Mouse (Mus musculus) brown adipose tissue, adult 24 weeks (tissue): Measurements from ENCODE around the gene Dgkz. TPM values are rescaled to one million over a fixed set of nuclear protein-coding genes. Genes with fewer than 3 reads are reported as not detected.

Experiments used
- H3K27ac ChIP-seq: fragments of 200-500 bp; replicated peaks from 2 replicates; pipeline ENCODE4 v1.5.1; 2012; ENCODE audit warnings: low read depth, mild to moderate bottlenecking, low read length
- H3K4me1 ChIP-seq: fragments of 200-500 bp; 2 replicates; pipeline ENCODE4 v1.6.1; 2012; ENCODE audit warnings: low read length, mixed read lengths; ENCODE audit not compliant: control insufficient read depth, insufficient read depth, insufficient read length
- H3K4me3 ChIP-seq: fragments of 200-500 bp; 2 replicates; pipeline ENCODE4 v1.5.1; 2012; ENCODE audit warnings: low read depth, mild to moderate bottlenecking, low read length, moderate library complexity; ENCODE audit not compliant: insufficient read depth
- polyA plus RNA-seq: library from polyadenylated mRNA; stranded (reverse); fragments of >200 nt; gene quantifications from 2 replicates; pipeline ENCODE4 v1.2.4, GENCODE M21; 2012; ENCODE audit not compliant: missing spikeins, insufficient read depth, insufficient read length

Gene Dgkz
- polyA plus RNA-seq, 1 experiment: 8.1 TPM

GRCm38 (mm10) chr2:91945483-91945882 lies 30.2 kb downstream of the Dgkz start, which contains the start of gene Gm9821:
Gm9821 (plus strand) TSS chr2:91945703.
- Histone ChIP-seq H3K4me3 (no peak within 1 kb of the TSS), H3K27ac (no peak within 1 kb of the TSS), H3K4me1 (peaks cover 31% of the 10 kb centered on the region)

GRCm38 (mm10) chr2:91944170-91944950 lies 31.3 kb downstream of the Dgkz start:
- no peak overlapping the region for H3K27ac ChIP-seq
- no peak overlapping the region for H3K4me3 ChIP-seq
- peaks cover 22% of the 10 kb centered on the region for H3K4me1 ChIP-seq

- Histone ChIP-seq H3K27ac (no peak overlapping the region), H3K4me3 (no peak overlapping the region), H3K4me1 (peaks cover 6% of the 10 kb centered on the region)
These were observed 33.3 kb downstream of the Dgkz start for GRCm38 (mm10) chr2:91942356-91942755.

- H3K4me1 ChIP-seq: no peaks in the 10 kb centered on the region
- no peak overlapping the region for H3K27ac ChIP-seq
- H3K4me3 ChIP-seq: no peak overlapping the region
These were observed 36.2 kb downstream of the Dgkz start for GRCm38 (mm10) chr2:91939303-91939935.

- H3K27ac ChIP-seq: no peak overlapping the region
- H3K4me1 ChIP-seq: no peaks in the 10 kb centered on the region
- H3K4me3 ChIP-seq: no peak overlapping the region
These were observed 39.5 kb downstream of the Dgkz start for GRCm38 (mm10) chr2:91936154-91936553.

- Histone ChIP-seq H3K27ac (no peak overlapping the region), H3K4me3 (no peak overlapping the region), H3K4me1 (no peaks in the 10 kb centered on the region)
These were observed 40.7 kb downstream of the Dgkz start for GRCm38 (mm10) chr2:91934826-91935525.

- Histone ChIP-seq H3K27ac (no peak overlapping the region), H3K4me3 (no peak overlapping the region), H3K4me1 (no peaks in the 10 kb centered on the region)
These were observed 41.6 kb downstream of the Dgkz start for GRCm38 (mm10) chr2:91934016-91934415.

GRCm38 (mm10) chr2:91933471-91933870 lies 42.2 kb downstream of the Dgkz start:
- H3K4me3 ChIP-seq: no peak overlapping the region
- H3K4me1 ChIP-seq: no peaks in the 10 kb centered on the region
- H3K27ac ChIP-seq: no peak overlapping the region

- no peak overlapping the region for H3K4me3 ChIP-seq
- H3K4me1 ChIP-seq: no peaks in the 10 kb centered on the region; the same call in 1 of the 2 replicates
- H3K27ac ChIP-seq: no peak overlapping the region
These were observed 42.8 kb downstream of the Dgkz start for GRCm38 (mm10) chr2:91932737-91933350.

GRCm38 (mm10) chr2:91932160-91932711 lies 43.4 kb downstream of the Dgkz start, which contains the start of gene Mdk:
Mdk (minus strand) TSS chr2:91932297.
- no peak within 1 kb of the TSS for H3K27ac ChIP-seq
- no peaks in the 10 kb centered on the region; the same call in 1 of the 2 replicates for H3K4me1 ChIP-seq
- H3K4me3 ChIP-seq: 0 out of 2 replicates have a peak within 1 kb of the TSS, but pooled peaks have one; percentile 8

- Histone ChIP-seq H3K27ac (no peak overlapping the region), H3K4me1 (no peaks in the 10 kb centered on the region; the same call in 1 of the 2 replicates), H3K4me3 (0 out of 2 replicates have a peak overlapping the region, but pooled peaks have one; percentile 8)
These were observed 44.1 kb downstream of the Dgkz start for GRCm38 (mm10) chr2:91931328-91932159.

- Histone ChIP-seq H3K4me1 (no peaks in the 10 kb centered on the region; the same call in 1 of the 2 replicates), H3K4me3 (no peak overlapping the region), H3K27ac (no peak overlapping the region)
These were observed 44.8 kb downstream of the Dgkz start for GRCm38 (mm10) chr2:91930761-91931291.

- no peak overlapping the region for H3K27ac ChIP-seq
- H3K4me3 ChIP-seq: no peak overlapping the region
- H3K4me1 ChIP-seq: no peaks in the 10 kb centered on the region; the same call in 1 of the 2 replicates
These were observed 45.7 kb downstream of the Dgkz start for GRCm38 (mm10) chr2:91929936-91930335.

GRCm38 (mm10) chr2:91929455-91929854 lies 46.2 kb downstream of the Dgkz start:
- Histone ChIP-seq H3K4me3 (no peak overlapping the region), H3K4me1 (no peaks in the 10 kb centered on the region; the same call in 1 of the 2 replicates), H3K27ac (no peak overlapping the region)
